Mouse (Mus musculus): ENCODE results near the gene Krtap2-4.
A peak's percentile ranks its signal among the peaks of the same experiment; 100 is the strongest.

Krtap2-4 gene

DNA sequence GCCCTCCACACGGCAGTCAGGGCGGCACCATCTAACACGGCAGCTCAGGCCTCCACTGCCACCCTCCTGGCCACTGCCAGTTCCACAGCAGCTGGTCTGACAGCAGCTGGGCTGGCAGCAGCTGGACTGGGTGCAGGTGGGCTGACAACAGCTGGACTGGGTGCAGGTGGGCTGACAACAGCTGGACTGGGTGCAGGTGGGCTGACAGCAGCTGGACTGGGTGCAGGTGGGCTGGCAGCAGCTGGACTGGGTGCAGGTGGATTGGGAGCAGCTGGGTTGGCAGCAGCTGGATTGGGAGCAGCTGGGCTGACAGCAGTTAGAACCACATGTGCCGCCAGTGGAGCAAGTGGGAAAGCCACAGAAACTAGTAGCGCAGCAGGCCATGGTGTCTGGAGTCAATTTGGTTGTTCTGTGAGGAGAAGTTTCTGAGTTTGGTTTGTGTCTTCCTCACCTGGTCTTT, 31.4 kb downstream of the Krtap2-4 start, which contains the start of gene Krtap1-4:
Krtap1-4 (minus strand) TSS at position 410 of the 460 bp plus-strand sequence.
- DNase-seq (ENCODE audit: low spot score in 2 of 2) = no peak

DNA sequence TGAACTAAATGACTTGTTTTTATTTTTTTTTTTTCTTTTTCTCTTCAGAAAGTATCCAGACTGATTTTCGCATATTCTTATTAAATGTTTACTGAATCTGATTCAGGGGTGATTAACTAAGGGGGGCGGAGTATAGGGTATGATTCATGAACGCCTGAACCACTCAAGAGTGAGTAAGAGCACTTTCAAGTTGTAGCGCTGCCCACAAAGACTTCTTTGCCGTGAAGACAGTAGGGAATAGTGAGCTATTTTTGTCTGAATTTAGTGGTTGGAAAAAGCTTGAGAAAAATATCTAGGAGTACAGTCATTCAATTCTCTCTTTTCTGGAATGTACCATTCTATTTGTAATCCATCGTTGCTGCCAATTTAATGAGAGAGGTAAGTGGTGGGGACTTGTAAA, 33.1 kb downstream of the Krtap2-4 start:
- DNase-seq (ENCODE audit: low spot score in 2 of 2) = no peak

DNA sequence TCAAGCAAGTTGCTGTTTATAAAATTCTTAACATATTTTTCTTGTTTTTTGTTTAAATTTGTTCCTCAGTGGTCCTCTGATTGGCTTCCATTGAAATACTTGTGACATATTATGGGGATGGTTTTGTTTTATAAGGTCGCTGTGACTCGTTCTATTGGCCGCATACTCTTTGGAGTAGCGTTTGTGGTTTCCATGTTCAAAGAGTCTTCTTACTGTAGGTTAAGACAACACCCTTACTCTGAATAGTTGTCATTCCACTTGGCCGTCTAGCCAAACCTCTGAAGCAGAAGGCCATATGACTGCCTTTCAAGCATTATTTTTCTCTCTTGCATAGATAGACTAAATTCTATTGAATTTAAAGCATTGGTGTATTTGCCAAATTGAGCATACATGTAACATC, 33.6 kb downstream of the Krtap2-4 start:
- no peak for DNase-seq (ENCODE audit: low spot score in 2 of 2)

DNA sequence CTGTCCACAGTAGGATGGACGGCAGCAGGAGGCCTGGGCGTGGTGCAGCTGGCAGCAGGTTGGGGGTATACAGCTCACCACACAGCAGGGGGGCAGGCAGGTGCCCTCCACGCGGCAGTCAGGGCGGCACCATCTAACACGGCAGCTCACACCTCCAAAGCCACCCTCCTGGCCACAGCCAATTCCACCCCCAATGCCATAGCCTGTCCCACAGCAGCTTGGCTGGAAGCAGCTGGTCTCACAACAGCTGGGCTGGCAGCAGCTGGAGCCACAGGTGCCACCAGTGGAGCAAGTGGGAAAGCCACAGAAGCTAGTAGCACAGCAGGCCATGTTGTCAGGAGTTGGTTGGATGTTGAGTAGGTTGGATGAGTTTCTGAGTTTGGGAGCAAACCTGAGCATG, 34.0 kb downstream of the Krtap2-4 start, which contains the start of gene Krtap1-5:
Krtap1-5 (minus strand) TSS at position 381 of the 400 bp plus-strand sequence.
- no peak for DNase-seq (ENCODE audit: low spot score in 2 of 2)

DNA sequence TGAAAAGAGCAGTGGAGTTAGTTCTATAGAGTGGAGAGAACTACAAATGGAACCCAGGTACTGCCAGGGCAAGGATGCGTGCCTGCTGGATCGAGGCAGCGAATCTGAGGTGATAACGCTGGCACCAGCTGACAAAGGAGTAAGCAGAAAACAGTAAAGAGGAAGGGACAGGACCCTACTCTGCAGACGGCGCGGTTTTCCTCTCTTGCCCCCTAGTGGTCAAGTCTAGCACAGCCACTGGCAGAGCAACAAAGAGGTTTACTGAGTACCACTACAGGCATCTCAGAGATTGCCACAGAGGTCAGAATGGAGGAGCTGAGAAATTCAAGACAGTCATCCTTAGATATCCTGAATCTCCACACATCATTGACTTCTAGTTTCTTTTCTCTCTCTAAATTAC, 40.5 kb downstream of the Krtap2-4 start:
- peak in 1 of 2 experiments; percentile 28 for DNase-seq (ENCODE audit: low spot score in 2 of 2)

DNA sequence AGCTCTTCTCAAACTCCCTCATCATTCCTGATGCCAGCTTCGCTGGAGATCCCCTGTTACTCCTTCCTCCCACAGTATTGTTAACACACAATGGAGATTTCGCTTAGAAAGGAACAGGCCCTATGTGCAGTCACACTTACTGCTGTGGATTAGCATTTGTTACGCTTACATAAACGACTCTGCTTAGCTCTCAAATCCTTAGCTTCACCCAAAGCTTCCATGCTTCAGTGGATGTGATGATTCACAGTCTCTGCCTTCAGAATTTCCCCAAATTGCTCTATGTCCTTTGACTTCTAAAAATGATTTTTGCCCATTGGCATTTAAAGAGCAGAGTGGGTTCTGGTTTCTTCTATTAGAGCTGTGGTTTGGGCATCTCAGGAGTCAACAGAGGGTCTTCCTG, 41.5 kb downstream of the Krtap2-4 start:
- DNase-seq (ENCODE audit: low spot score in 2 of 2) = no peak

DNA sequence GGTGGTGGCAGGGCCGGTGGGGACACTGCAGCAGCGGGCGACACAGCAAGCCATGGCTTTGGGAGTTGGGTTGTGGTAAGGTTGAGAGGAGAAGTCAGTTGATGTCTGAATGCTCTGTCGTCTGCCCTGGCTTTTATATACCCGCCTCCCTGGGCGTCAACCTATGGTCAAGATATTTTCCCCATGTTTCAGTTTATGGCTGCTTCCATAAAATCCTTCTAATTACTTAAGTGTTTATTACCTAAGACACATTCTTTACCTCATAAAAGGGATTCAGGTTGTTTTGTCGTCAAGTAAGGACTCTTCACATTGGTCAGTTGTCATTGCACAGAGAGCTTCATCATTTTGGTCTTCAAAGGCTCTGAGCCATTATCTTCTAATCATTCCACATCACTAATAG, 48.1 kb downstream of the Krtap2-4 start, which contains the start of gene Krtap3-1:
Krtap3-1 (minus strand) TSS at position 101 of the 400 bp plus-strand sequence.
- DNase-seq (ENCODE audit: low spot score in 2 of 2) = no peak
